Mouse (Mus musculus) MEL (cell line): ENCODE data around the gene Iqub. TPM values are rescaled to one million over a fixed set of nuclear protein-coding genes. Genes with fewer than 3 reads are reported as not detected.

Experiments used
- DNase-seq: peaks from one replicate; pipeline ENCODE4 v3.0.0; 2011; ENCODE audit warnings: low read depth, low spot score
- H3K27ac ChIP-seq: 2 replicates; pipeline ENCODE4 v1.5.1; 2012; ENCODE audit warnings: low read depth, mild to moderate bottlenecking, control low read depth, low read length, moderate library complexity; ENCODE audit not compliant: control insufficient read depth
- H3K27me3 ChIP-seq, 2 experiments: fragments of 150-350 bp in 1 of 2; sonication (generic) in 1 of 2; 2 replicates each; pipeline ENCODE4 v1.6.1; 2012; ENCODE audit warnings: low read length in 2 of 2, mild to moderate bottlenecking in 2 of 2, improper control_type of control experiment in 1 of 2, moderate library complexity in 1 of 2; ENCODE audit not compliant: insufficient read depth in 2 of 2, control insufficient read depth in 1 of 2
- H3K36me3 ChIP-seq, 2 experiments: 2 replicates each; pipeline ENCODE4 v1.6.1; 2012 to 2014; ENCODE audit warnings: low read length in 2 of 2, improper control_type of control experiment in 1 of 2, inconsistent platforms in 1 of 2, mild to moderate bottlenecking in 1 of 2; ENCODE audit not compliant: insufficient read depth in 2 of 2, control insufficient read depth in 1 of 2
- H3K4me1 ChIP-seq, 2 experiments: fragments of 150-350 bp in 1 of 2; sonication (generic) in 1 of 2; 2 replicates each; pipeline ENCODE4 v1.6.1; 2012; ENCODE audit warnings: low read length in 2 of 2, improper control_type of control experiment in 1 of 2, mild to moderate bottlenecking in 1 of 2; ENCODE audit not compliant: insufficient read depth in 2 of 2, control insufficient read depth in 1 of 2
- H3K4me3 ChIP-seq, 2 experiments: fragments of 150-350 bp in 1 of 2; sonication (generic) in 1 of 2; 2 replicates each; pipeline ENCODE4 v1.5.1; 2012; ENCODE audit warnings: low read depth in 2 of 2, low read length in 2 of 2, mild to moderate bottlenecking in 2 of 2, moderate library complexity in 2 of 2, control low read depth in 1 of 2, improper control_type of control experiment in 1 of 2; ENCODE audit not compliant: control insufficient read depth in 1 of 2, insufficient read depth in 1 of 2
- H3K79me2 ChIP-seq: 2 replicates; pipeline ENCODE4 v1.6.1; 2012; ENCODE audit warnings: mild to moderate bottlenecking, low read length, moderate library complexity; ENCODE audit not compliant: control insufficient read depth, poor library complexity, insufficient read depth
- H3K9ac ChIP-seq: 2 replicates; pipeline ENCODE4 v1.6.1; 2012; ENCODE audit warnings: low read depth, mild to moderate bottlenecking, control low read depth, low read length, moderate library complexity; ENCODE audit not compliant: control insufficient read depth, poor library complexity, severe bottlenecking
- H3K9me3 ChIP-seq: fragments of 150-350 bp; sonication (generic); replicated peaks from 2 replicates; pipeline ENCODE4 v1.6.1; 2012; ENCODE audit warnings: mild to moderate bottlenecking, low read length, improper control_type of control experiment, moderate library complexity; ENCODE audit not compliant: insufficient read depth
- BHLHE40 ChIP-seq: IDR thresholded peaks from 2 replicates; pipeline ENCODE4 v1.6.1; 2012; ENCODE audit warnings: low read depth, mild to moderate bottlenecking, inconsistent platforms, low read length, improper control_type of control experiment, borderline replicate concordance
- CTCF ChIP-seq, 3 experiments: IDR thresholded peaks in 2 of 3; conservative IDR thresholded peaks in 1 of 3; 2 replicates each; pipeline ENCODE4 v1.5.1; 2011 to 2012; ENCODE audit warnings: low read length in 3 of 3, low read depth in 2 of 3, mild to moderate bottlenecking in 2 of 3, improper control_type of control experiment in 1 of 3, inconsistent platforms in 1 of 3, mixed read lengths in 1 of 3, moderate library complexity in 1 of 3; ENCODE audit not compliant: control insufficient read depth in 1 of 3, insufficient read depth in 1 of 3, poor library complexity in 1 of 3, severe bottlenecking in 1 of 3
- E2F4 ChIP-seq: IDR thresholded peaks from 2 replicates; pipeline ENCODE4 v1.6.1; 2011; ENCODE audit warnings: low read depth, low read length, improper control_type of control experiment, borderline replicate concordance
- ELF1 ChIP-seq: IDR thresholded peaks from 2 replicates; pipeline ENCODE4 v1.6.1; 2014; ENCODE audit warnings: low read depth, mild to moderate bottlenecking, inconsistent platforms, low read length, improper control_type of control experiment, moderate library complexity
- EP300 ChIP-seq, 2 experiments: IDR thresholded peaks; 2 replicates each; pipeline ENCODE4 v1.6.1; 2011; ENCODE audit warnings: improper control_type of control experiment in 2 of 2, low read length in 2 of 2, low read depth in 1 of 2, mild to moderate bottlenecking in 1 of 2
- GABPA ChIP-seq: IDR thresholded peaks from 2 replicates; pipeline ENCODE4 v1.6.1; 2012; ENCODE audit warnings: low read depth, mild to moderate bottlenecking, inconsistent platforms, low read length, improper control_type of control experiment, moderate library complexity
- GATA1 ChIP-seq: IDR thresholded peaks from 2 replicates; pipeline ENCODE4 v1.6.1; 2011; ENCODE audit warnings: low read depth, low read length, improper control_type of control experiment
- MAFK ChIP-seq: IDR thresholded peaks from 2 replicates; pipeline ENCODE4 v1.6.1; 2011; ENCODE audit warnings: low read depth, mild to moderate bottlenecking, low read length, improper control_type of control experiment, borderline replicate concordance
- MAX ChIP-seq: IDR thresholded peaks from 2 replicates; pipeline ENCODE4 v1.6.1; 2011; ENCODE audit warnings: low read length, improper control_type of control experiment
- MXI1 ChIP-seq: IDR thresholded peaks from 2 replicates; pipeline ENCODE4 v1.6.1; 2011; ENCODE audit warnings: mild to moderate bottlenecking, low read depth, low read length, improper control_type of control experiment
- MYB ChIP-seq: IDR thresholded peaks from 2 replicates; pipeline ENCODE4 v1.6.1; 2011; ENCODE audit warnings: mild to moderate bottlenecking, low read depth, low read length, improper control_type of control experiment
- MYC ChIP-seq: IDR thresholded peaks from 2 replicates; pipeline ENCODE4 v1.6.1; 2011; ENCODE audit warnings: low read depth, mild to moderate bottlenecking, low read length, improper control_type of control experiment, moderate library complexity
- NELFE ChIP-seq: IDR thresholded peaks from 2 replicates; pipeline ENCODE4 v1.6.1; 2011; ENCODE audit warnings: low read depth, low read length, improper control_type of control experiment
- NRF1 ChIP-seq: IDR thresholded peaks from 2 replicates; pipeline ENCODE4 v1.6.1; 2014; ENCODE audit warnings: low read depth, mild to moderate bottlenecking, inconsistent platforms, low read length, improper control_type of control experiment, moderate library complexity; ENCODE audit not compliant: poor library complexity, insufficient read depth, severe bottlenecking
- POLR2AphosphoS2 ChIP-seq: IDR thresholded peaks from 2 replicates; pipeline ENCODE4 v1.6.1; 2011; ENCODE audit warnings: low read length, improper control_type of control experiment
- RCOR1 ChIP-seq: IDR thresholded peaks from 2 replicates; pipeline ENCODE4 v1.6.1; 2012; ENCODE audit warnings: low read depth, mild to moderate bottlenecking, inconsistent platforms, low read length, improper control_type of control experiment
- SMC3 ChIP-seq: IDR thresholded peaks from 2 replicates; pipeline ENCODE4 v1.6.1; 2011; ENCODE audit warnings: low read depth, low read length, improper control_type of control experiment
- UBTF ChIP-seq: IDR thresholded peaks from 2 replicates; pipeline ENCODE4 v1.6.1; 2012; ENCODE audit warnings: low read depth, mild to moderate bottlenecking, inconsistent platforms, low read length, improper control_type of control experiment, moderate library complexity, borderline replicate concordance; ENCODE audit not compliant: insufficient read depth
- USF1 ChIP-seq: IDR thresholded peaks from 2 replicates; pipeline ENCODE4 v1.6.1; 2014; ENCODE audit warnings: low read depth, mild to moderate bottlenecking, inconsistent platforms, low read length, improper control_type of control experiment, moderate library complexity
- USF2 ChIP-seq, 2 experiments: IDR thresholded peaks; 2 replicates each; pipeline ENCODE4 v1.6.1; 2011 to 2012; ENCODE audit warnings: improper control_type of control experiment in 2 of 2, low read length in 2 of 2, borderline replicate concordance in 1 of 2, inconsistent platforms in 1 of 2, low read depth in 1 of 2, mild to moderate bottlenecking in 1 of 2; ENCODE audit not compliant: insufficient read depth in 1 of 2
- ZMIZ1 ChIP-seq: IDR thresholded peaks from 2 replicates; pipeline ENCODE4 v1.6.1; 2012; ENCODE audit warnings: low read depth, mild to moderate bottlenecking, inconsistent platforms, low read length, improper control_type of control experiment, moderate library complexity
- ZNF384 ChIP-seq: IDR thresholded peaks from 2 replicates; pipeline ENCODE4 v1.6.1; 2012; ENCODE audit warnings: low read depth, mild to moderate bottlenecking, inconsistent platforms, low read length, improper control_type of control experiment
- polyA plus RNA-seq, 2 experiments: library from polyadenylated mRNA; stranded (reverse) in 1 of 2; unstranded in 1 of 2; fragments of >175 nt in 1 of 2; fragments of >200 nt in 1 of 2; gene quantifications; 2 replicates each; pipeline versions ENCODE4 v1.2.1 to v1.2.4; 2012; ENCODE audit warnings: low replicate concordance in 2 of 2, low read depth in 1 of 2; ENCODE audit not compliant: insufficient read length in 2 of 2, insufficient read depth in 1 of 2, missing spikeins in 1 of 2
- total RNA-seq: library from RNA; depleted of rRNA; stranded (reverse); fragments of 300-350 nt; gene quantifications from 2 replicates; pipeline ENCODE4 v1.2.3, GENCODE M21; 2012

Iqub gene
- total and polyA plus RNA-seq, 3 experiments, result not detected

DNA sequence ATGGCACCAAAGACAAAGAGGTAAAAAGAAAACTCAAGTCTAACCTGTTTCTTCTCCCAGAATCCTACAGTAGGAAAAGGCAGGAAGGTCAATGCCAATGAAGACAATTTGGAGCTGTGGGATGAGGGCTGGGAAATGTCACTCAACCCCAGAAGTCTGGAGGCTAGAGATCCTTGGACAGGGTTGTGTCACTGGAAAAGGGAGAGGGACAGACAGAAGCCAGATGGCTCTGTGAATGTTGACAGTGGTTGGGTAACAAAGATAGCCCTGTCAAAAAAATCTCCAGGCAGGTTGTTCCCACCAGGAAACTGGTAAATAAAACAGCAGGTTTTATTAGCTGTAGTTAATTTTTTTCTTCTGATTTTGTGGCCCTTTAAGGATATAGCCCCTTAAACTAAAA lies 27.5 kb upstream of the Iqub start:
- H3K79me2 ChIP-seq, result no peaks in the 10 kb centered on the region
- H3K27me3 ChIP-seq, result no peaks in the 10 kb centered on the region; a peak in 2 of 4 replicates
- TF ChIP-seq NRF1, result no peak
- TF ChIP-seq, all 39 proteins: peak for 0
- no peak for DNase-seq
- Histone ChIP-seq H3K9ac (no peak overlapping the region), H3K9me3 (no peaks in the 10 kb centered on the region), H3K36me3 (no peaks in the 10 kb centered on the region), H3K27ac (no peak overlapping the region), H3K4me1 (no peaks in the 10 kb centered on the region), H3K4me3 (no peak overlapping the region)

DNA sequence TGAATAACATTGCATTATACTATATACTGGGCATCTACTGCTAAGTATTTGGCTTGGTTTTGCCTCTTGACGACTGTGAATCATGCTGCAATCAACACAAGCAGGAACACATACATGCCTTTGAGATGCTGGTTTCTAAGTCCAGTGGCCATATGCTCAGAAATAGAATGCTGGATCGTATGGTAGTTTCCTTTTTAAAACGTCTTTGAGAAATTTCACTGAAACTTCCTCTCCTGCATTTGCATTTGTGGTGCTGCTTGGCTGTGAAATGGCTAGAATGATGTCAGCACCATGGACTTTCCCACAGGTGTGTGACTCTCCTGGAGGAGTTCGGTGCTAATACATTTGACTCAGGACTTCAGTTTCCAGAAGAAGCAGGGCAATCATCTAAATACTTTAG lies 25.2 kb upstream of the Iqub start:
- TF ChIP-seq GATA1 (no peak), USF2 (IDR thresholded peaks at IDR 0.05; ENCODE audit: borderline replicate concordance in 1 of 2, insufficient read depth in 1 of 2, low read depth in 1 of 2, low read length in 2 of 2) (no peak)
- Histone ChIP-seq H3K9me3 (no peaks in the 10 kb centered on the region), H3K4me3 (no peak overlapping the region), H3K4me1 (no peaks in the 10 kb centered on the region), H3K9ac (no peak overlapping the region), H3K36me3 (no peaks in the 10 kb centered on the region), H3K27me3 (no peaks in the 10 kb centered on the region; a peak in 2 of 4 replicates), H3K79me2 (no peaks in the 10 kb centered on the region), H3K27ac (no peak overlapping the region)
- DNase-seq, result no peak

- TF ChIP-seq ZNF384 (no peak), CTCF (IDR thresholded peaks at IDR 0.05 in 2 of 3, conservative IDR thresholded peaks at IDR 0.05 in 1 of 3; ENCODE audit: control insufficient read depth in 1 of 3, insufficient read depth in 1 of 3, low read depth in 2 of 3, low read length in 3 of 3, poor library complexity in 1 of 3, severe bottlenecking in 1 of 3) (no peak), MYB (no peak), E2F4 (no peak), RCOR1 (no peak), MYC (no peak), MAFK (no peak), ZMIZ1 (no peak), GABPA (no peak), ELF1 (no peak), MXI1 (no peak), UBTF (no peak), EP300 (IDR thresholded peaks at IDR 0.05; ENCODE audit: low read depth in 1 of 2, low read length in 2 of 2) (no peak), POLR2AphosphoS2 (no peak), USF1 (no peak), BHLHE40 (no peak), NELFE (no peak), MAX (no peak), USF2 (IDR thresholded peaks at IDR 0.05; ENCODE audit: borderline replicate concordance in 1 of 2, insufficient read depth in 1 of 2, low read depth in 1 of 2, low read length in 2 of 2) (no peak), SMC3 (no peak)
- Histone ChIP-seq H3K9ac (no peak overlapping the region), H3K79me2 (no peaks in the 10 kb centered on the region), H3K36me3 (no peaks in the 10 kb centered on the region), H3K9me3 (no peaks in the 10 kb centered on the region), H3K4me1 (no peaks in the 10 kb centered on the region), H3K4me3 (no peak overlapping the region), H3K27ac (no peak overlapping the region), H3K27me3 (no peaks in the 10 kb centered on the region; a peak in 1 of 4 replicates)
- DNase-seq, result no peak
Measured at GRCm38 (mm10) chr6:24538435-24538834, 23.6 kb upstream of the Iqub start.
